Mouse (Mus musculus) liver, postnatal 0 days (tissue): Measurements from ENCODE around the gene 3110021N24Rik.
"Not testable (repeated sequence)": the region's sequence is repeated elsewhere in the genome, so short reads cannot be mapped to it uniquely, and the experiment has no call there.

Experiments
- CTCF ChIP-seq: sonication (generic); IDR thresholded peaks from 2 replicates; pipeline ENCODE4 v1.5.1; 2016; ENCODE audit warnings: antibody characterized with exemption, low read depth
- EP300 ChIP-seq: IDR thresholded peaks from 2 replicates; pipeline ENCODE4 v1.6.1; 2016; ENCODE audit warnings: antibody characterized with exemption, low read depth, mild to moderate bottlenecking

GRCm38 (mm10) chr4:108687098-108687497 is 32.4 kb upstream of the 3110021N24Rik start:
- not testable (repeated sequence) for TF ChIP-seq CTCF, EP300
